Mouse (Mus musculus): ENCODE measurements around the gene Sgca. TPM values are rescaled to one million over a fixed set of nuclear protein-coding genes. Genes with fewer than 3 reads are reported as not detected.

Sgca gene
- polyA plus RNA-seq, 1 experiment from 2014 or later, result not detected

DNA sequence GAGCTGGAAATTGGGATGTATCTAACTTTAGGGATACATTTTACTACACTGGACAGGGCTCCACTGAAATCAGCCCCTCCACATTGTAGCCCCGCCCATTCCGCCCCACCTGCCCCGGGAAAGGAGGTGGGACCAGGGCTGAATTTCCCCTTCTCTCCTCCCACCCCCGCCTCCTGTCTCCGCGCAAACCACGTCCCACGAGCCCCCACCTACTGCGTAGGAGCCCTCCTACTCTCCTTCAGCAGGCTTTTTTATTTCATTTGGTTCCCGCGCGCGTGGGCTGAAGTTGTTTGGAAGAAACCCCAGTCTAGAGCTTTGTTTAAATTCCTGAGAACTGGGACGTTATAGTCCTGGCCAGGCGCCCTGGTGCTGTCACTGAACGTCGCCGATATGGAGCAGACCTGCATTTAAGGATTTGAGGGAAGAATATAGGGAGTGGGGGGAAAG, 38.8 kb downstream of the Sgca start:
- under 1% methylated on average over 18 of the region's 18 CpGs for WGBS
- DNase-seq (ENCODE audit: low spot score, missing footprints), result peak; percentile 90
- Histone ChIP-seq H3K36me3 (ENCODE audit: control insufficient read depth, insufficient read depth, low read length) (no peaks in the 10 kb centered on the region), H3K9ac (ENCODE audit: low read length) (peak overlapping the region; percentile 18; the same call in 1 of the 2 replicates), H3K9me3 (ENCODE audit: control insufficient read depth, low read length) (no peaks in the 10 kb centered on the region), H3K4me2 (peak overlapping the region; percentile 53), H3K27me3 (ENCODE audit: control insufficient read depth, insufficient read depth, low read length) (peaks cover 48% of the 10 kb centered on the region), H3K4me3 (ENCODE audit: low read depth, low read length) (peak overlapping the region; percentile 27), H3K4me1 (ENCODE audit: control insufficient read depth, insufficient read depth, low read length) (peaks cover 9% of the 10 kb centered on the region), H3K27ac (ENCODE audit: low read depth, low read length) (no peak overlapping the region)
- ATAC-seq (ENCODE audit: low FRiP score), result peak; percentile 66

DNA sequence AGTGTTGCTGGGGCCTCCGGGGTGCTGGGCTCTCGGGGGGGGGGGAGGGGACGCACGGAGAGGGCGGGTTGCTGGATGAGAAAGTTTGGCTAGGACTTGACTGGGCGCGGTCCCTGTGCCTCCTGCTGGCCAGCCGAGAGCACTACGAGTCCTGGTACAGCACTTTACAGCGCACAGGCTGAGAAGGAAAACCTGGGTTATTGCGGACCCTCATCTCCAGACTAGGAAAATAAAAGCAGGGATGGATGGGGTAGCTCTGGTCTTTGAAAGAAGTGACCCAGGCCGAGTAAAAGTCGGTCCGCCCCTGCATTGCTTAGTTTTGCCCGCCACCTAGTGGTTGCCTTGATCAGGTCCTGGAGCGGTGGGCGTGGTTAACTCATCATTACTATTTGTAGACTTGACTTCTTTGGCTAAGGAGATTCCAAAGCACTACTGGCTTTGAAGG, 39.3 kb downstream of the Sgca start:
- H3K4me2 ChIP-seq, result peak overlapping the region; percentile 53
- peak overlapping the region; percentile 27 for H3K4me3 ChIP-seq (ENCODE audit: low read depth, low read length)
- ATAC-seq (ENCODE audit: low FRiP score), result peak; percentile 75
- H3K9ac ChIP-seq (ENCODE audit: low read length), result peak overlapping the region; percentile 44
- no peak overlapping the region for H3K27ac ChIP-seq (ENCODE audit: low read depth, low read length)
- DNase-seq (ENCODE audit: low spot score, missing footprints), result peak; percentile 98
- no peaks in the 10 kb centered on the region for H3K9me3 ChIP-seq (ENCODE audit: control insufficient read depth, low read length)
- 1% methylated on average over 17 of the region's 17 CpGs for WGBS
- H3K36me3 ChIP-seq (ENCODE audit: control insufficient read depth, insufficient read depth, low read length), result no peaks in the 10 kb centered on the region
- peaks cover 48% of the 10 kb centered on the region for H3K27me3 ChIP-seq (ENCODE audit: control insufficient read depth, insufficient read depth, low read length)
- H3K4me1 ChIP-seq (ENCODE audit: control insufficient read depth, insufficient read depth, low read length), result peaks cover 9% of the 10 kb centered on the region

DNA sequence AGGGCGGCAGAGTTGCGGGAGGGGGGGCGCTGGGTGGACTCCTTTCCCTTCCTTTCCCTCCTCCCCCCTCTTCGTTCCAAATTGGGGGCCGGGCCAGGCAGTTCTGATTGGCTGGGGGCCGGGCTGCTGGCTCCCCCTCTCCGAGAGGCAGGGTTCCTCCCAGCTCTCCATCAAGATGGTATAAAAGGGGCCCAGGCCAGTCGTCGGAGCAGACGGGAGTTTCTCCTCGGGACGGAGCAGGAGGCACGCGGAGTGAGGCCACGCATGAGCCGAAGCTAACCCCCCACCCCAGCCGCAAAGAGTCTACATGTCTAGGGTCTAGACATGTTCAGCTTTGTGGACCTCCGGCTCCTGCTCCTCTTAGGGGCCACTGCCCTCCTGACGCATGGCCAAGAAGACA, 40.1 kb downstream of the Sgca start, which contains the start of gene Col1a1:
Gene Col1a1, plus strand, starts transcription at position 180 of the 400 bp plus-strand sequence.
- no peak for DNase-seq (ENCODE audit: low spot score, missing footprints)

DNA sequence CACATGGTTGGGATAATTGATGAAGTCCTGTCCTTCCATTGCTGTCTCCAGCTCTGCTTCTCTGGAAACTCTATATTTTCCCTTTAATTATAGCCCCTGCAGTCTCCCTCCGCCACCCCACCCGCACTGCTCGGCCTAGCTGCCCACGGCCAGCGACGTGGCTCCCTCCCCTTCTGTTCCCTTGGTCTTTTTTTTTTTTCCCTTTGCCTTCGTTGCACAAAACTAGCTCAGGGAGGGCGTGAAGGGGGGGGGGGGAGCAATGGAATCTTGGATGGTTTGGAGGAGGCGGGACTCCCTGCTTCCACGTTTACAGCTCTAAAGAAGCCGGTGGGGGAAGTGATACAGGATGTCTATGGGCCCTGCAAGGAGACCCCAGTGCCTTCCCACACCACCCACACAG, 41.6 kb downstream of the Sgca start:
- 19% methylated on average over 11 of the region's 11 CpGs for WGBS
- Histone ChIP-seq H3K27ac (ENCODE audit: low read depth, low read length) (no peak overlapping the region), H3K9me3 (ENCODE audit: control insufficient read depth, low read length) (no peaks in the 10 kb centered on the region), H3K9ac (ENCODE audit: low read length) (no peak overlapping the region), H3K4me1 (ENCODE audit: control insufficient read depth, insufficient read depth, low read length) (peaks cover 9% of the 10 kb centered on the region), H3K4me2 (no peak overlapping the region), H3K4me3 (ENCODE audit: low read depth, low read length) (no peak overlapping the region), H3K36me3 (ENCODE audit: control insufficient read depth, insufficient read depth, low read length) (no peaks in the 10 kb centered on the region), H3K27me3 (ENCODE audit: control insufficient read depth, insufficient read depth, low read length) (peaks cover 48% of the 10 kb centered on the region)
- DNase-seq (ENCODE audit: low spot score, missing footprints) (no peak), ATAC-seq (ENCODE audit: low FRiP score) (no peak)

More for the DNA sequence above, 40.1 kb downstream of the Sgca start, which contains the start of gene Col1a1:
- Histone ChIP-seq H3K9me3 (ENCODE audit: control insufficient read depth, low read length) (no peaks in the 10 kb centered on the region), H3K9ac (ENCODE audit: low read length) (peak within 1 kb of the TSS; percentile 44), H3K27ac (ENCODE audit: low read depth, low read length) (no peak within 1 kb of the TSS), H3K4me3 (ENCODE audit: low read depth, low read length) (peak within 1 kb of the TSS; percentile 27; the same call in 1 of the 2 replicates), H3K4me1 (ENCODE audit: control insufficient read depth, insufficient read depth, low read length) (peaks cover 9% of the 10 kb centered on the region), H3K27me3 (ENCODE audit: control insufficient read depth, insufficient read depth, low read length) (peaks cover 48% of the 10 kb centered on the region), H3K36me3 (ENCODE audit: control insufficient read depth, insufficient read depth, low read length) (no peaks in the 10 kb centered on the region), H3K4me2 (peak within 1 kb of the TSS; percentile 53)
- 13% methylated on average over 19 of the region's 19 CpGs for WGBS
- no peak for ATAC-seq (ENCODE audit: low FRiP score)

DNA sequence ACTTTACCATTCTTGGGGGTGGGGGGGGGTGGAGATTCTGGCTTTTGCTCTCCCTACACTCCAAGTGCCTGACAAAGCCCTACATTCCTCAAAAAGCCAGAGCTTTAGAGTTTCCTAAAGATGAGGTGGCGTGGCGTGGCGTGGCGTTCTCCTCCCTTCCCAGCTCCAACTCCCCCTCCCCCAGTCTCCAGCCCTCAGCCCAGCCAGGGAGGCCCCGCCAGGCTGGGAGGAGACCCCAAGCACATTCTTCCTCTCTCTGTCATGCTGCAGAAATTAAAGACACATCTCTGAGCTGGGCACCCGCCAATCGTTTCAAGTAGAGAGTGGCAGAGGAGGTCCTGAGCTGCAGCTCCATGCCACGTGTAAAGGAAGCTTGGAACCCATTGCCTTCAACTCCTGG, 42.5 kb downstream of the Sgca start:
- no peaks in the 10 kb centered on the region for H3K36me3 ChIP-seq (ENCODE audit: control insufficient read depth, insufficient read depth, low read length)
- ATAC-seq (ENCODE audit: low FRiP score) (no peak), DNase-seq (ENCODE audit: low spot score, missing footprints) (no peak)
- no peaks in the 10 kb centered on the region for H3K9me3 ChIP-seq (ENCODE audit: control insufficient read depth, low read length)
- H3K4me3 ChIP-seq (ENCODE audit: low read depth, low read length), result no peak overlapping the region
- 15% methylated on average over 8 of the region's 8 CpGs for WGBS
- no peak overlapping the region for H3K9ac ChIP-seq (ENCODE audit: low read length)
- peaks cover 14% of the 10 kb centered on the region for H3K4me1 ChIP-seq (ENCODE audit: control insufficient read depth, insufficient read depth, low read length)
- no peak overlapping the region for H3K27ac ChIP-seq (ENCODE audit: low read depth, low read length)
- H3K27me3 ChIP-seq (ENCODE audit: control insufficient read depth, insufficient read depth, low read length), result peaks cover 44% of the 10 kb centered on the region
- no peak overlapping the region for H3K4me2 ChIP-seq

DNA sequence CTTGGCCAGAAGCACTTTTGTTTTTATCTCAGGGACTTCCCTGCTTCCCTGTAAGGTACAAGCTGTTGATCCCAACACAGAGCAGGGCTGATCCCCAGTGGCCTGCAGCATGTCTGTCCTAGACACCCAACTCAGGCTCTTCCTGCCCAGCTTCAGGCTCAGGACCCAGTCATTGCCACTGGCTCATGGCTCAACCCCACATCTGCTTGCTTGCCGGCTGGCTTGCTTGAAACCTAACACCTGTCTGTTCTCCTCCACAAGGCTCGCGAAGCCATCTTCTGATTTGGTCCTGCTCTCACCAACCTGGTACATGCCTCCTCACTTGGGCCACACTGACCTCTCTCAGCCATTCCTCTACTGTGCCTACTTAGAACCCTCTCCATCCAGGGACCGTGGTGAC, 46.0 kb downstream of the Sgca start:
- H3K36me3 ChIP-seq (ENCODE audit: control insufficient read depth, insufficient read depth, low read length), result no peaks in the 10 kb centered on the region
- no peak overlapping the region for H3K4me3 ChIP-seq (ENCODE audit: low read depth, low read length)
- no peak overlapping the region for H3K9ac ChIP-seq (ENCODE audit: low read length)
- H3K27ac ChIP-seq (ENCODE audit: low read depth, low read length), result no peak overlapping the region
- H3K27me3 ChIP-seq (ENCODE audit: control insufficient read depth, insufficient read depth, low read length), result peaks cover 21% of the 10 kb centered on the region
- DNase-seq (ENCODE audit: low spot score, missing footprints), result no peak
- H3K4me1 ChIP-seq (ENCODE audit: control insufficient read depth, insufficient read depth, low read length), result peaks cover 7% of the 10 kb centered on the region; the same call in 1 of the 2 replicates
- no peak overlapping the region for H3K4me2 ChIP-seq
- no peaks in the 10 kb centered on the region for H3K9me3 ChIP-seq (ENCODE audit: control insufficient read depth, low read length)
- WGBS, result 53% methylated on average over 4 of the region's 4 CpGs
- no peak for ATAC-seq (ENCODE audit: low FRiP score)

DNA sequence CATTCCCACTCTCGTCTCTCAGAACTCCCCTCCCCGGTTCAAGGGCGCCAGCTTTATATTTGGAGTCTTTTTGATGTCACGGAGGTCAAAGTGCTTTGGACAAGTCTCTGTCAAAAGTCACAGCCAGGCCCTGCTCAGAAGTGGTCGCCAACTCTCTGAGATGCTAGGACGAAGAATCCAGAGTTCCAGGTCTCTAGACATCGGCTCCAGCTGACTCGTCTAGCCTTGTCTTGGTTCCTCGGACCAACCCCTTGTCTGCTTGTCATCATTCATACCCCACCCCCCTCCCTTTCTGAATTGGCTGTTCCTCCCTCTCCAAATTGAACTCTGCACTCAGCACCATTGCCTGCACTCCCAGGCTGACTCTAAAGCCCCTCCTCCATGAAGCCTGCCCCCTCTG, 46.5 kb downstream of the Sgca start:
- peaks cover 7% of the 10 kb centered on the region; the same call in 1 of the 2 replicates for H3K4me1 ChIP-seq (ENCODE audit: control insufficient read depth, insufficient read depth, low read length)
- DNase-seq (ENCODE audit: low spot score, missing footprints) (no peak), ATAC-seq (ENCODE audit: low FRiP score) (no peak)
- H3K27me3 ChIP-seq (ENCODE audit: control insufficient read depth, insufficient read depth, low read length), result peaks cover 16% of the 10 kb centered on the region
- no peak overlapping the region for H3K4me3 ChIP-seq (ENCODE audit: low read depth, low read length)
- no peak overlapping the region for H3K4me2 ChIP-seq
- no peaks in the 10 kb centered on the region for H3K36me3 ChIP-seq (ENCODE audit: control insufficient read depth, insufficient read depth, low read length)
- WGBS, result 50% methylated on average over 9 of the region's 9 CpGs
- H3K9ac ChIP-seq (ENCODE audit: low read length), result no peak overlapping the region
- H3K27ac ChIP-seq (ENCODE audit: low read depth, low read length), result no peak overlapping the region
- no peaks in the 10 kb centered on the region for H3K9me3 ChIP-seq (ENCODE audit: control insufficient read depth, low read length)

DNA sequence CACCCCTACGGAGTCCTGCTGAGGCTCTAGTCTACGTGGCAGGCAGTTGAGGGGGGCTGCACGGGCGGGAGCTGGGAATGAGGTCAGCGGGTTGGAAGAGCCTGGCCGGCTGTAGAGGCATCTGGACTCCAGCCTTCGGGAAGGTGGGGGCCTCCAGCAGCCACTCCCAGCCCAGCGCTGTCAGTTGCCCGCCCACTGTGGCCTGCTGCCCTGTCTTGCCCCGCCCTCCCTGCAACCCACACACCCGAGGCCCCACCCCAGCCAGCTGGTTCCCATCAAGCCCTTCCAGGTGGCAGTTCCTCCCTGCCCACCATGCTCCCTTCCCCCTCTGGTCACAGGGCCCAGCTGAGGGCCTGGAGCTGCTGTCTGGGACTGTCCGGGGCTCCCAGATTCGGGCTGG, 47.3 kb downstream of the Sgca start:
- peak; percentile 87 for ATAC-seq (ENCODE audit: low FRiP score)
- peak; percentile 92 for DNase-seq (ENCODE audit: low spot score, missing footprints)
- Histone ChIP-seq H3K36me3 (ENCODE audit: control insufficient read depth, insufficient read depth, low read length) (no peaks in the 10 kb centered on the region), H3K4me2 (peak overlapping the region; percentile 11; the same call in 1 of the 2 replicates), H3K9me3 (ENCODE audit: control insufficient read depth, low read length) (no peaks in the 10 kb centered on the region), H3K4me3 (ENCODE audit: low read depth, low read length) (no peak overlapping the region), H3K9ac (ENCODE audit: low read length) (peak overlapping the region; percentile 9; the same call in 1 of the 2 replicates), H3K4me1 (ENCODE audit: control insufficient read depth, insufficient read depth, low read length) (peaks cover 7% of the 10 kb centered on the region; the same call in 1 of the 2 replicates), H3K27me3 (ENCODE audit: control insufficient read depth, insufficient read depth, low read length) (peaks cover 8% of the 10 kb centered on the region), H3K27ac (ENCODE audit: low read depth, low read length) (no peak overlapping the region)
- 7% methylated on average over 13 of the region's 13 CpGs for WGBS

DNA sequence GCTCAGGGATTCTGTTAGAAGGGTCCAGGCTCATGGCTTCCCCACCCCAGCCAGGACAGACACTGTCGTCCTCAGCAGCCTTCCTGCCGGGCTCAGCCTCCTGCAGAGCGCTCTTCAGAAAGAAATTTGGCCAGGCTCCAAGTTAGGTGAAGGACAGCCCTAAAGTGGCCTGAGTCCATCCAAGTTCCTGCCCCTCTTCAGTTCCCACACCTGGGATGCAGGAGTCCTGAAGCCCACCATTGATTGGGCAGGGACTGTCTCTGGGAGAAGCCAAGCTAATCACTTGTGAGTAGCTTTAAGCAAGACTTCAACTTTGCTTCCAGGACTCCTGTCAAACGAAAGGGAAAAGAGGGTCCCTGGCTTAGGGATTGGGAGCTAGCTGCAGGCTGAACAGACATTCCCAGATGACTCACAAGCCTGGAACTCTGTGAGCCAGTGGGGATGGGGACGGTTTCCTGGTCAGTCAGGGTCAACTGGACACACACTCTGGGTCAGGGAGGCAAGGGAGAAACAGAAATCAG, 48.3 kb downstream of the Sgca start:
- H3K27me3 ChIP-seq (ENCODE audit: control insufficient read depth, insufficient read depth, low read length), result no peaks in the 10 kb centered on the region; the same call in 1 of the 2 replicates
- WGBS, result 29% methylated on average over 5 of the region's 5 CpGs
- H3K9ac ChIP-seq (ENCODE audit: low read length), result no peak overlapping the region
- no peaks in the 10 kb centered on the region for H3K36me3 ChIP-seq (ENCODE audit: control insufficient read depth, insufficient read depth, low read length)
- peaks cover 7% of the 10 kb centered on the region; the same call in 1 of the 2 replicates for H3K4me1 ChIP-seq (ENCODE audit: control insufficient read depth, insufficient read depth, low read length)
- ATAC-seq (ENCODE audit: low FRiP score) (no peak), DNase-seq (ENCODE audit: low spot score, missing footprints) (no peak)
- H3K4me3 ChIP-seq (ENCODE audit: low read depth, low read length), result no peak overlapping the region
- no peak overlapping the region for H3K27ac ChIP-seq (ENCODE audit: low read depth, low read length)
- no peak overlapping the region for H3K4me2 ChIP-seq
- no peaks in the 10 kb centered on the region for H3K9me3 ChIP-seq (ENCODE audit: control insufficient read depth, low read length)
